Mouse (Mus musculus) heart, adult 2 months (tissue): ENCODE measurements around the gene Rapgef5.

ENCODE experiments used
- CTCF ChIP-seq: fragments of 200-600 bp; IDR thresholded peaks from 2 replicates; pipeline ENCODE4 v1.8.1; 2022; ENCODE audit warnings: antibody characterized with exemption, mild to moderate bottlenecking, moderate library complexity
- POLR2A ChIP-seq: fragments of 200-500 bp; IDR thresholded peaks from 2 replicates; pipeline ENCODE4 v1.6.1; 2011; ENCODE audit warnings: mild to moderate bottlenecking, low read depth, low read length, control low read depth; ENCODE audit not compliant: insufficient read depth

DNA sequence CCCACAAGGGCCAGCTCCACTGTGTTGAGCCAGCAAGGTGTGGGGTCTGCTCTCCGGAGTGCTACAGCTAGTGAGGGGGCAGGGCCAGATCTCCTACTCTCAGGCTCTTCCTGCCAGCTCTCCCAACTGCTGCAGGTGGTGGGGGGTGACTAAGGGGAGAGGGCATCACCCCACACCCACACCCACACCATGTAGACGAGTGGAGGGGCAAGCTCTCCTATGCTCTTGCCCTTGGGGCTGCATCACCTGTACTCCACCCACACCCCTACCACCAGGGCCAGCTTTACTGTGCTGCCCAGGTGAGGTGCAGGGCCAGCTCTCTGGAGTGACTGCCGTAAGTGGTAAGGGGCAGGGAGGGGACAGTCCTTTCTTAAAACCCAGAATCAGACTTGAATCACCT, 89.7 kb downstream of the Rapgef5 start:
- TF ChIP-seq POLR2A (no peak), CTCF (no peak)
